Mouse (Mus musculus): ENCODE measurements around the gene Trex2. TPM values are rescaled to one million over a fixed set of nuclear protein-coding genes. Genes with fewer than 3 reads are reported as not detected.
"Not testable (repeated sequence)": the region's sequence is repeated elsewhere in the genome, so short reads cannot be mapped to it uniquely, and the experiment has no call there.

The Trex2 gene
- polyA plus RNA-seq, 1 experiment from 2014 or later = not detected

DNA sequence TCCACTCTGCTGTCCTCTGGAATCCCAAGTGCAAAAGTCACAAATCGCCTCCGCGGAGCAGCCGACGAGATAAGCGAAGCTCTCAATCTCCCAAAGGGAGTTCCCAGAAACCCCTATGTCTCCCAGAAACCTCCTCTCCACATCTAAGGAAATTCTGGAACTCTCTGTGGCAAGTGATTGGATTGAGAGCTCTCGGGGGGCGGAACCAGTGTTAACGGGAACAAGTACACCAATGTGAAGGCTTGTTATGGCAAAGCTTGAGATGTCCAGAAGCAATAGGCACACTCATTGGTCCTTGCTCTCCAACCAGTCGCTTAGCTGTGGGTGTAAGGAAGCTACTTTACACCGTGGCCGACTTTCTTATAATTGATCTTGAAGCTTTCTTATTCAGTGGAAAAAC, 33.5 kb downstream of the Trex2 start:
- Histone ChIP-seq H3K9me3 (replicated peaks) (no peaks in the 10 kb centered on the region), H3K27me3 (ENCODE audit: low read depth, poor library complexity, severe bottlenecking) (peaks cover 4% of the 10 kb centered on the region; the same call in 1 of the 2 replicates), H3K36me3 (no peaks in the 10 kb centered on the region), H3K4me3 (no peak overlapping the region), H3K4me1 (no peaks in the 10 kb centered on the region), H3K27ac (replicated peaks) (no peak overlapping the region)
- 95% methylated on average over 12 of the region's 12 CpGs for WGBS
- no peak for DNase-seq (ENCODE audit: low spot score)

DNA sequence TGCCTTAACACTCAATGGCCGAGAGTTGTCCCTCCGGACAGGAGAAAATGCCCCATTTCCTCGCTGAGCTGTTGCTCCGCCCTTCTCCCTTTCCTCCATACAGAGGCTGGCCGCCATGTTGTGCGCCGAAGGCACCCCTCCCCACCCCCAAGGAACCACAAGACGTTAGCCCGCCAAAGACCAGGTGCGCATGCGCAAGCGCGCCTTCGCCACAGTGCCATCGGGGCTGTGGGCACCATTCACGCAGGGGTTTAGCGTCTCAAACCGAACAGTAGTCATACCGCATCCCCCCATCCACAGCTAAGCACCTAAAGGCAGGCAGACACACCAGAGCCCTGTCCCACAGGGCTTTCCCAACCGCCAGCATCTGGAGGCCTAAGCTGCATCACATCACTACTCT, 34.2 kb downstream of the Trex2 start:
- H3K4me3 ChIP-seq = no peak overlapping the region
- H3K27ac ChIP-seq (replicated peaks) = no peak overlapping the region
- no peaks in the 10 kb centered on the region for H3K9me3 ChIP-seq (replicated peaks)
- no peaks in the 10 kb centered on the region for H3K4me1 ChIP-seq
- H3K36me3 ChIP-seq = no peaks in the 10 kb centered on the region
- no peak for DNase-seq (ENCODE audit: low spot score)
- H3K27me3 ChIP-seq (ENCODE audit: low read depth, poor library complexity, severe bottlenecking) = peaks cover 11% of the 10 kb centered on the region
- WGBS = 91% methylated on average over 20 of the region's 20 CpGs

DNA sequence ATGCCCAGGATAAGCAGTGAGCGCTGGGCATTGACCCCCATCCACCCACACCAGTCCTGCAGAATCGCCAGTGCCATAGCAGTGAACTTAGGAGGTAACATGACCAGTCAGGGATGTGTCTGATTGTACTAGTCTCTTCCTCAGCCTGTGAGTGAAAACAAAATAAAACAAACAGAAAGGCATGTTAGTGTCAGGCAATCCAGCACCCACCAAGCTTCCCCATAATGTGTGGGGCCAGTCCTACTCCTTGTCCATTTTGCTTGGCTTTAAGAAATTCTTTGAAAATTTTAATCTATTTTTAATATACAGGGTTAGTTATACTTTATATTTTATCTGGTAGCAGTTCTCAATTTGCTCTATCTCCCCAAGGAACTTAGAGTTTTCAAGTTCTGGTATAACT, 36.5 kb downstream of the Trex2 start, which contains the start of gene Gm18336:
Gene Gm18336 (minus strand): TSS at position 101 of the 400 bp plus-strand sequence.
- H3K36me3 ChIP-seq; H3K4me1 ChIP-seq; H3K4me3 ChIP-seq; DNase-seq (ENCODE audit: low spot score); H3K9me3 ChIP-seq (replicated peaks); H3K27ac ChIP-seq (replicated peaks): not testable (repeated sequence)
- H3K27me3 ChIP-seq (ENCODE audit: low read depth, poor library complexity, severe bottlenecking) = peaks cover 25% of the 10 kb centered on the region
- 79% methylated on average over 2 of the region's 2 CpGs for WGBS

DNA sequence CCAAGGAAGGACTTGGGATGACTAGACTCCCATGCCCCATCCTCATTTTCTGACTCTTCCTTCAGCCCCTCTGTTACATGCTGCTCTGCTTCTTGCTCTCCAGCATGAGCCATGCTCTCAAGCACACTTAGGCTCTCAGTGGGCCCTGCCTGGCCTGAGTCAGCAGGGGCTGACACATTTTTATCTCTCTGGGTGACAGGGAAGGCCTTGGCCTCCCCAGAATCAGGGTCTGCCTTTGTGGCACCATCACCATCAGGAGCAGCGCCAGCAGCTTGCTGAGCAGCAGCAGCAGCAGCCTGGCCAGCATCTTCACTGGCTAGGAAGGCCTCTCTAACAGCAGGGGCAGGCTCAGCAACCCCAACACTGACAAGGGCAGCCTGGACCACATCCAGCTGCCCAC, 38.7 kb downstream of the Trex2 start:
- Histone ChIP-seq H3K27ac (replicated peaks) (no peak overlapping the region), H3K36me3 (no peaks in the 10 kb centered on the region), H3K9me3 (replicated peaks) (no peaks in the 10 kb centered on the region), H3K27me3 (ENCODE audit: low read depth, poor library complexity, severe bottlenecking) (peaks cover 37% of the 10 kb centered on the region), H3K4me1 (no peaks in the 10 kb centered on the region), H3K4me3 (no peak overlapping the region)
- DNase-seq (ENCODE audit: low spot score) = no peak
- 94% methylated on average over 1 of the region's 1 CpGs for WGBS

DNA sequence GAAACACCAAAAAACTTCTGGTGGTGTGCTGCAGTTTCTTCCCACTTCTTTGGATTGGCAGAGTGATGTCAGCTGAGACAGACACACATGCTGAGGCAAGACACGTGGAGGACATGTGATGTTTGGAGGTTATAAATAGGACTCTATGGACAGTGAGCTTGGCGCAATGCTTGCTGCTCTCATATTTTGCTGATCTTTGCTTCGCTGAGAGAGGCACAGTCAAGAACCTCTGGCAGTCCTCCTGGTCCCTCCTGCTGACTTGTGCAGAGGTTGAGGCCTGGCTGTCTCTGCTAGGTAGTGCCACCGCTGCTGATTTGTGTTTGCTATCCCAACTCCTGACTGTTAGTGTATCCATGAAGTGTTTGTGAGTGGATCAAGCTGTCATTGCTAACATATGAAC, 43.7 kb downstream of the Trex2 start:
- WGBS = 93% methylated on average over 4 of the region's 4 CpGs
- Histone ChIP-seq H3K4me1 (no peaks in the 10 kb centered on the region), H3K27ac (replicated peaks) (no peak overlapping the region), H3K36me3 (no peaks in the 10 kb centered on the region), H3K27me3 (ENCODE audit: low read depth, poor library complexity, severe bottlenecking) (peaks cover 34% of the 10 kb centered on the region), H3K9me3 (replicated peaks) (no peaks in the 10 kb centered on the region), H3K4me3 (no peak overlapping the region)
- DNase-seq (ENCODE audit: low spot score) = no peak

DNA sequence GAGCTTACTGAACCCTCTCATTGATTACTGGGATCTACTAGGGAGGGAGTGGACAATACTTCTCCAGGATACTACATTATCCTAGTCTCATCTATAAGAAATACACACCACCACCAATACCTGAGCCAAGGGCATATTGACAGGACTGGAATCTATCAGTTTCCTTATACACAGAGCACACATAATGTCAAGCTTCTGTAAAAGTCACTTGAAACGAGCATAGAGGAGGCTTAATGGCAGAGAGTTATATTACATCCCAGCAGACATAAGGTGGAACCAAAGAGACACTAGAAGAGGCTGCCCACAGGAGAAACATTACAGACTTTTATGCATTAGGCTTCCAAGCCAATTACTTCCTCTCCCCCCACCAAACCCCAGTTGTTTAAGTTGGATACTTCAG, 50.2 kb downstream of the Trex2 start:
- no peaks in the 10 kb centered on the region for H3K4me1 ChIP-seq
- no peak overlapping the region for H3K27ac ChIP-seq (replicated peaks)
- DNase-seq (ENCODE audit: low spot score) = no peak
- H3K9me3 ChIP-seq (replicated peaks) = no peaks in the 10 kb centered on the region
- H3K36me3 ChIP-seq = no peaks in the 10 kb centered on the region
- 64% methylated on average over 1 of the region's 1 CpGs for WGBS
- peaks cover 11% of the 10 kb centered on the region; the same call in 1 of the 2 replicates for H3K27me3 ChIP-seq (ENCODE audit: low read depth, poor library complexity, severe bottlenecking)
- no peak overlapping the region for H3K4me3 ChIP-seq

DNA sequence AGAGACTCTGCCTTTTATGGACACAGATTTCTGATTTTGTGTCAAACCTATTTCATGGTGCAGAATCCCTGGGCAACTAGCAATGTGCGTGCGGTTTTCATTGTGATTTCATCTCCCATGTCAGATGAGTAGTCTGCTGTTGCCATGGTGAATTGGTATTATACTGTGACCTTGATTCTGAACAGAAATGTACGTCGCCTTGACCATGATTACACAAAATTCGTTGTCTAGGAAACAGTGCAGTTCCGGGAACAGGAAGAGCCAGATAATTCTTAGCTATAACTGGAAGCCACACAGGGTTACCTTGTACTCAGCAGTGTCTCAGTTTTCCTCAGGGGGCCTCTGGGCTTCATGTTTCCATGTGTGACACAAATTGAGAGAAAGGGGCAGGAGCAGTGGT, 50.7 kb downstream of the Trex2 start:
- Histone ChIP-seq H3K4me1 (no peaks in the 10 kb centered on the region), H3K27me3 (ENCODE audit: low read depth, poor library complexity, severe bottlenecking) (peaks cover 11% of the 10 kb centered on the region; the same call in 1 of the 2 replicates), H3K27ac (replicated peaks) (no peak overlapping the region), H3K4me3 (no peak overlapping the region), H3K36me3 (no peaks in the 10 kb centered on the region), H3K9me3 (replicated peaks) (no peaks in the 10 kb centered on the region)
- DNase-seq (ENCODE audit: low spot score) = no peak
- WGBS = 82% methylated on average over 6 of the region's 6 CpGs

Other genes starting within 250 kb of the Trex2 start
- 11.0 and 12.2 TPM in 2 replicates for gene Xlr3b, start 243.1 kb downstream of the Trex2 start, polyA plus RNA-seq (2016; fragmentation: Nextera tagmentation; extraction: Ambion mirVana)
- 0.31 and 0.55 TPM in 2 replicates for gene Xlr4b, start 221.0 kb downstream of the Trex2 start, polyA plus RNA-seq (2016; fragmentation: Nextera tagmentation; extraction: Ambion mirVana)
- gene F8a, start 207.1 kb downstream of the Trex2 start, polyA plus RNA-seq (2016; fragmentation: Nextera tagmentation; extraction: Ambion mirVana) = 14.8 and 16.4 TPM in 2 replicates
- not detected in 2 replicates for gene Xlr4c, start 192.2 kb downstream of the Trex2 start, polyA plus RNA-seq (2016; fragmentation: Nextera tagmentation; extraction: Ambion mirVana)
- not detected in 2 replicates for gene Xlr3c, start 170.0 kb downstream of the Trex2 start, polyA plus RNA-seq (2016; fragmentation: Nextera tagmentation; extraction: Ambion mirVana)
- gene Xlr5a, start 142.4 kb downstream of the Trex2 start, polyA plus RNA-seq (2016; fragmentation: Nextera tagmentation; extraction: Ambion mirVana) = not detected in 2 replicates
- gene Xlr5c, start 142.4 kb downstream of the Trex2 start, polyA plus RNA-seq (2016; fragmentation: Nextera tagmentation; extraction: Ambion mirVana) = not detected in 2 replicates
- gene Gm45015, start 98.5 kb downstream of the Trex2 start, polyA plus RNA-seq (2016; fragmentation: Nextera tagmentation; extraction: Ambion mirVana) = not detected in 2 replicates
- gene Zfp275, start 92.7 kb downstream of the Trex2 start, polyA plus RNA-seq (2016; fragmentation: Nextera tagmentation; extraction: Ambion mirVana) = 15.3 and 16.3 TPM in 2 replicates
- not detected in 2 replicates for gene Gm18336, start 36.6 kb downstream of the Trex2 start, polyA plus RNA-seq (2016; fragmentation: Nextera tagmentation; extraction: Ambion mirVana)
- gene Zfp92, start 24.2 kb downstream of the Trex2 start, polyA plus RNA-seq (2016; fragmentation: Nextera tagmentation; extraction: Ambion mirVana) = 0.06 and 0.11 TPM in 2 replicates
- gene Haus7, start 23.7 kb upstream of the Trex2 start, polyA plus RNA-seq (2016; fragmentation: Nextera tagmentation; extraction: Ambion mirVana) = 83.6 and 85.0 TPM in 2 replicates
- 16.4 and 27.9 TPM in 2 replicates for gene Bgn, start 48.3 kb upstream of the Trex2 start, polyA plus RNA-seq (2016; fragmentation: Nextera tagmentation; extraction: Ambion mirVana)
- gene Atp2b3, start 67.7 kb upstream of the Trex2 start, polyA plus RNA-seq (2016; fragmentation: Nextera tagmentation; extraction: Ambion mirVana) = 0.17 and 0.19 TPM in 2 replicates
- gene Dusp9, start 204.1 kb upstream of the Trex2 start, polyA plus RNA-seq (2016; fragmentation: Nextera tagmentation; extraction: Ambion mirVana) = 16.6 and 32.4 TPM in 2 replicates
- 7.0 and 12.6 TPM in 2 replicates for gene Pnck, start 224.8 kb upstream of the Trex2 start, polyA plus RNA-seq (2016; fragmentation: Nextera tagmentation; extraction: Ambion mirVana)
- gene Slc6a8, start 237.8 kb upstream of the Trex2 start, polyA plus RNA-seq (2016; fragmentation: Nextera tagmentation; extraction: Ambion mirVana) = 4.1 and 4.6 TPM in 2 replicates

All from midbrain, embryonic 10.5 days (tissue).